Mouse (Mus musculus) hindbrain, embryonic 11.5 days (tissue): ENCODE data around the gene Wdr38. TPM values are rescaled to one million over a fixed set of nuclear protein-coding genes. Genes with fewer than 3 reads are reported as not detected.

Experiments
- ATAC-seq: fragments of 200-750 bp; cut with Nextera tagmentation; 2 replicates; pipeline ENCODE4 v1.8.0; 2017; ENCODE audit warnings: mild to moderate bottlenecking, moderate TSS enrichment, moderate library complexity; ENCODE audit not compliant: low FRiP score
- DNase-seq: peaks from one replicate; pipeline ENCODE4 v3.0.0-alpha.2; 2015; ENCODE audit warnings: low spot score
- H3K27ac ChIP-seq: fragments of 300-500 bp; sonication (generic); 2 replicates; pipeline ENCODE4 v1.5.1; 2014; ENCODE audit warnings: mild to moderate bottlenecking, low read depth, low read length
- H3K27me3 ChIP-seq: fragments of 300-500 bp; sonication (generic); 2 replicates; pipeline ENCODE4 v1.6.1; 2014; ENCODE audit warnings: mild to moderate bottlenecking, low read length, moderate library complexity, mixed read lengths; ENCODE audit not compliant: control insufficient read depth, insufficient read depth
- H3K36me3 ChIP-seq: fragments of 300-500 bp; sonication (generic); 2 replicates; pipeline ENCODE4 v1.6.1; 2014; ENCODE audit warnings: mild to moderate bottlenecking, low read length, moderate library complexity, mixed read lengths; ENCODE audit not compliant: control insufficient read depth, insufficient read depth
- H3K4me1 ChIP-seq: fragments of 300-500 bp; sonication (generic); replicated peaks from 2 replicates; pipeline ENCODE4 v1.6.1; 2014; ENCODE audit warnings: low read length, mixed read lengths; ENCODE audit not compliant: control insufficient read depth, insufficient read depth
- H3K4me2 ChIP-seq: fragments of 300-500 bp; sonication (generic); replicated peaks from 2 replicates; pipeline ENCODE4 v1.6.1; 2014; ENCODE audit warnings: mild to moderate bottlenecking, low read depth, low read length
- H3K4me3 ChIP-seq: fragments of 300-500 bp; sonication (generic); 2 replicates; pipeline ENCODE4 v1.5.1; 2014; ENCODE audit warnings: low read depth, low read length
- H3K9ac ChIP-seq: fragments of 300-500 bp; sonication (generic); 2 replicates; pipeline ENCODE4 v1.6.1; 2014; ENCODE audit warnings: low read depth, low read length
- H3K9me3 ChIP-seq: fragments of 300-500 bp; sonication (generic); 2 replicates; pipeline ENCODE4 v1.6.1; 2016; ENCODE audit warnings: low read length; ENCODE audit not compliant: control insufficient read depth
- WGBS: fragments of 180-500 bp; shearing (Covaris S2); extraction: QIAGEN DNeasy Blood & Tissue Kit; methylation state at CpG from one replicate; pipeline ENCODE4 v1.1.7; 2014; 5-methylcytosine and 5-hydroxymethylcytosine counted together
- polyA plus RNA-seq: library from polyadenylated mRNA; unstranded; fragments of >200 nt; fragmentation: Nextera tagmentation; extraction: Ambion mirVana; gene quantifications from 2 replicates; pipeline ENCODE4 v1.2.1, GENCODE M21; 2014

Gene Wdr38
- polyA plus RNA-seq, 1 experiment from 2014 or later, result 1.5 TPM

DNA sequence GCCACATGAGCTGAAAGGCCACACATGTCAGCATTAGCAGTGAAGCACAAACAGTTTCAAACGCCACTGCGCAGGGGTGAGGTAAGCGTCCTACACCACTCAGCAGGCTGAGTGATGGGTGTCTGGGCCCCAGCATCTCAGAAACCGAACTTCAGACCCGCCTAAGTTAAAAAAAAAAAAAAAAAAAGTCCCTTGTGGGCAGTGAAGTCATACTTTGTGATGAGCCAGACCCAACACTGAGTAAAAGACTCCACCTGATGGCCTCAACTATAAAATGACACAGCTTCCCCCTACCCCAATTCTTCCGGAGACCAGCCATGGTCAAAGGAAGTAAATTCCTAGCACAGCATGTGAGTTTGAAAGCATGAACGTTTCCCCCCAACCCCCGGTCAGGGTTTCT is 5.8 kb downstream of the Wdr38 start:
- H3K4me3 ChIP-seq, result peak overlapping the region; percentile 83; the same call in 1 of the 2 replicates

DNA sequence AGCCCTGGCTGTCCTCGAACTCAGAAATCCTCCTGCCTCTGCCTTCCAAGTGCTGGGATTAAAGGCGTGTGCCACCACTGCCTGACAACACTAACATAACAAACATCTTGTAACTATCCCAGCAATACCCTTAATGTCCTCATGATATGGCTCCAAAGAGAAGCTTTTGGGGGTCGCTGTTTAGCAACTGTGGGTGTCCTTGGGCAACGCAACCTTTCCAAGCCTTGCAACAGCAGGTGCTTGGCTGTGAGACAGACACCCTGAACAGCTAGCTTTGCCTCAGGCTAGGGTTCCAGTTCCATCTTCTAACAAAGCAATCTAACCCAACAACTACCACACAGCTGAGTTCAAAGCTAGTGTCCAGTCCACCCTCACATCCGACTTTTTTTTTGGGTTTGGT is 6.2 kb downstream of the Wdr38 start:
- no peak for ATAC-seq
- H3K4me2 ChIP-seq, result peak overlapping the region; percentile 91
- no peaks in the 10 kb centered on the region for H3K27me3 ChIP-seq
- 65% methylated on average over 5 of the region's 5 CpGs for WGBS
- H3K4me1 ChIP-seq, result peaks cover 10% of the 10 kb centered on the region
- peak overlapping the region; percentile 91 for H3K9ac ChIP-seq
- peaks cover 15% of the 10 kb centered on the region for H3K36me3 ChIP-seq
- H3K27ac ChIP-seq, result no peak overlapping the region
- no peaks in the 10 kb centered on the region for H3K9me3 ChIP-seq
- DNase-seq, result no peak
- H3K4me3 ChIP-seq, result peak overlapping the region; percentile 83

More for the DNA sequence above, 5.8 kb downstream of the Wdr38 start:
- 52% methylated on average over 8 of the region's 8 CpGs for WGBS
- Histone ChIP-seq H3K4me1 (peaks cover 10% of the 10 kb centered on the region), H3K27ac (no peak overlapping the region), H3K36me3 (peaks cover 15% of the 10 kb centered on the region), H3K9ac (no peak overlapping the region), H3K4me2 (peak overlapping the region; percentile 91), H3K9me3 (no peaks in the 10 kb centered on the region), H3K27me3 (no peaks in the 10 kb centered on the region)
- ATAC-seq, result no peak
- DNase-seq, result no peak

DNA sequence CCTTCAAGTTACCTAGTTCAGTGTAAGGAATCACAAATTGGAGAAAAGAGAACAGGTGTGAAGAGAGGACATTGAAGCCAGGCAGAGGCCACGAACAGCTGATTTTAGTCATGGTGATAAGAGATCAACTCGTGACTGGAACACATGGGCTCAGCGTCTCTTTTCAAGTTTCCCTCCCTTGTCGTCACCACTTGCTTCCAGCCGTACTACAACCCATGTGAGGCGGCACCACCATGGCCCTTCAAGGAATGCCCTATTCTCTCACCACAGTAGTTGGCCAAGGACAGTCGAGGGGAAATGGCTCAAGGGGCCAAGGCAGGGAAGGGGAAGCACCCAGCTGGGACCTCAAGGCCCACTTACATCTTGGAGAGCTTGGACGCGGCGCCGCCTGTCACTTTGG is 7.1 kb downstream of the Wdr38 start:
- Histone ChIP-seq H3K27me3 (no peaks in the 10 kb centered on the region), H3K4me2 (peak overlapping the region; percentile 91), H3K4me1 (peaks cover 13% of the 10 kb centered on the region), H3K36me3 (peaks cover 15% of the 10 kb centered on the region), H3K9ac (peak overlapping the region; percentile 91), H3K4me3 (peak overlapping the region; percentile 83), H3K9me3 (no peaks in the 10 kb centered on the region), H3K27ac (peak overlapping the region; percentile 73)
- ATAC-seq (peak; percentile 7; the same call in 1 of the 2 replicates), DNase-seq (peak; percentile 56)
- WGBS, result 0% methylated on average over 11 of the region's 11 CpGs

DNA sequence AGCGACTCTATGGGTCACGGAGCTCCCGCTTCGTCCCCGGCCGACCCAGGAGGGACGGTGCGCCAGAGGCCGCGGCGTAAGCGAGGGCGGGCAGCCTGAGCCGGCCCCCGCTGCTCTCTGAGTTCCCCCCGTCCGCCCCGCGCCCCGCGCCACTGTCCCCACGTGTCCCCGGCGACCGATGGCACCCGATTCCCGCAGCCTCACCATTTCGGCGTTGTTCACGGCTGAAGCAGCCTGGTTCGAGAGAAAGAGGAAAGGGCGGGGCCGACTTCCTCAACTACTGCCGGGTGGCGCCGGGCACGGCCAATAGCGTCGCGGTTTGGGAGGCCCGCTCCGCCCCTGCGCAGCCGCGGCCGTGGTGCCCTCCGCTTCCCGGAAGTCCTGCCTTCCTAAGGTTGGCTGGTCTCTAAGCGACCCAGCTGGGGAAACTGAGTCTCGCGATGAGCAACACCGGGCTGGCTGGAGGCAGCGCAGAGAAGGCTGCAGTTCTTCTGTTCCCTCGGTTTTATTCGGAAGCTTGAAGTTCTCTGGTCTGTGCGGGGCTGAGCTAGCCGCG is 7.7 kb downstream of the Wdr38 start, which contains the start of gene Arpc5l:
Gene Arpc5l, plus strand, starts transcription at position 469 of the 556 bp plus-strand sequence.
- WGBS, result under 1% methylated on average over 54 of the region's 58 CpGs
- Histone ChIP-seq H3K4me1 (peaks cover 13% of the 10 kb centered on the region), H3K4me3 (peak within 1 kb of the TSS; percentile 83), H3K9ac (peak within 1 kb of the TSS; percentile 91), H3K27ac (peak within 1 kb of the TSS; percentile 73), H3K9me3 (no peaks in the 10 kb centered on the region), H3K36me3 (peaks cover 15% of the 10 kb centered on the region), H3K27me3 (no peaks in the 10 kb centered on the region), H3K4me2 (peak within 1 kb of the TSS; percentile 91)
- peak; percentile 84 for ATAC-seq
- peak; percentile 93 for DNase-seq

DNA sequence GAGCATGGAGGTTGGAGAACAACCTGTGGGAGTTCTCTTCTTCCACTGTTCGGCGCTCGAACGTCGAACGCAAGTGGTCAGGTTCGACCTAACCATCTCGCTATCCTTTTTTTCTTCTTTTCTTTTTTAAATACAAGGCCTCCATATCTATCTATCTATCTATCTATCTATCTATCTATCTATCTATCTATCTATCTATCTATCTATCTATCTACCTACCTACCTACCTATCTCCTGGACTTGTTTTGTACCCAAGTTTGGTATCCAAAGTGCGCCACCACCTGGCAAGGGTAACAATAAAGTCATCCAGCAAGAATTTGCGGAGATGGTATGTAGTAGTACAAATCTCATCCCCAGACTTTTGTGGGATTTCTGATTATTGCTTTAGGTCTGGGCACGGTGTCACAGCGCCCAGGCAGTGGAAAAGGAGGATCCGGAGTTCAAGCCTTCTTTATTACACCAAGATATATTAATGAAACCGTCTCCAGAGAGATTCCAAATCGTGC is 8.4 kb downstream of the Wdr38 start, which contains the start of gene Rpl35:
Gene Rpl35, minus strand, starts transcription at position 51 of the 506 bp plus-strand sequence.
- H3K4me3 ChIP-seq, result peak within 1 kb of the TSS; percentile 83
- peak within 1 kb of the TSS; percentile 73 for H3K27ac ChIP-seq
- 11% methylated on average over 15 of the region's 15 CpGs for WGBS
- H3K4me2 ChIP-seq, result peak within 1 kb of the TSS; percentile 91
- peaks cover 13% of the 10 kb centered on the region for H3K4me1 ChIP-seq
- H3K9me3 ChIP-seq, result no peaks in the 10 kb centered on the region
- H3K9ac ChIP-seq, result peak within 1 kb of the TSS; percentile 91
- peaks cover 15% of the 10 kb centered on the region for H3K36me3 ChIP-seq
- no peaks in the 10 kb centered on the region for H3K27me3 ChIP-seq
- DNase-seq (peak; percentile 49), ATAC-seq (no peak)

DNA sequence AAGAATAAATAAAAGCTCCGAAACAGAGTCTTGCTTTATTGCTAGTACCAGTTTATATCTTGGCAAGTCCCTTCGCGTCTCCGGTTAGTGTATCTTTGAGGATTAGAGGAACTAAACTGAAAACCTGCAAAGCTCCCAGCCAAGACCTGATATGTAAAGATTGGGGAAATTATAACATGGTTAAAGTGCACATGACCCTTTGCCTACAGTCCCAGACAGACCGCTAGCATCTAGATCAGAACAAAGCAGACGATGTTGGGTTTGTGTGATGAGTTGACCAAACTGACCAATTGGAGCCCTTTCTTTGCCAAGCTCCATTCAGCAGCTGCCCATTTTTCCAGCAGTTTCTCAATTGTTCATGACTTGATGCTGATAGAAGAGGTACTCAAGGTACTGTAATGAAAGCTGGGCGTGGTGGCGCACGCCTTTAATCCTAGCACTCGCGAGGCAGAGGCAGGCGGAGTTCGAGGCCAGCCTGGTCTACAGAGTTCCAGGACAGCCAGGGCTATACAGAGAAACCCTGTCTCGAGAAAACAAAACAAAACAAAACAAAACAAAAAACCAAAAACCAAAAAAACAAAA is 9.0 kb downstream of the Wdr38 start:
- no peak overlapping the region for H3K27ac ChIP-seq
- peaks cover 10% of the 10 kb centered on the region for H3K36me3 ChIP-seq
- 0 out of 2 replicates have a peak overlapping the region, but pooled peaks have one; percentile 91 for H3K4me2 ChIP-seq
- ATAC-seq, result no peak
- peak overlapping the region; percentile 83 for H3K4me3 ChIP-seq
- WGBS, result 92% methylated on average over 14 of the region's 14 CpGs
- peaks cover 13% of the 10 kb centered on the region for H3K4me1 ChIP-seq
- no peak overlapping the region for H3K9ac ChIP-seq
- H3K27me3 ChIP-seq, result no peaks in the 10 kb centered on the region
- no peak for DNase-seq
- no peaks in the 10 kb centered on the region for H3K9me3 ChIP-seq

DNA sequence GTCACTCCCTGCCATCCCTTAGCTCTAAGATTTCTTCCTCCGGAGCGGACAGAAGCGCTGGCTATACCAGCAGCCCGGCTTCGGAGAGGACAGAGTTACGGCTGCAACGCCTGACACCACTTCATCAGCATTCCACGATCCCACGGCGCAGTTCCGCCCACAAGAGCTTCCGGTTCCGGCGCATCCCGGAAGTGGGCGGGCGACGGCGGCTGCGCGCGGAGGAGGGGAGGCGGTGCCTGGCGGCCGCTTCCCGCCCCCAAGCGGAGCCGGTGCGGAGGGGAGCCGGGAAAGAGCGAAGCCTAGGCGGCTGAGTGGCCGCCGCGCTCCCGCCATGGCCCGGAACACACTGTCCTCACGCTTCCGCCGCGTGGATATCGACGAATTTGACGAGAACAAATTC is 10.6 kb downstream of the Wdr38 start:
- H3K27ac ChIP-seq, result peak overlapping the region; percentile 82

DNA sequence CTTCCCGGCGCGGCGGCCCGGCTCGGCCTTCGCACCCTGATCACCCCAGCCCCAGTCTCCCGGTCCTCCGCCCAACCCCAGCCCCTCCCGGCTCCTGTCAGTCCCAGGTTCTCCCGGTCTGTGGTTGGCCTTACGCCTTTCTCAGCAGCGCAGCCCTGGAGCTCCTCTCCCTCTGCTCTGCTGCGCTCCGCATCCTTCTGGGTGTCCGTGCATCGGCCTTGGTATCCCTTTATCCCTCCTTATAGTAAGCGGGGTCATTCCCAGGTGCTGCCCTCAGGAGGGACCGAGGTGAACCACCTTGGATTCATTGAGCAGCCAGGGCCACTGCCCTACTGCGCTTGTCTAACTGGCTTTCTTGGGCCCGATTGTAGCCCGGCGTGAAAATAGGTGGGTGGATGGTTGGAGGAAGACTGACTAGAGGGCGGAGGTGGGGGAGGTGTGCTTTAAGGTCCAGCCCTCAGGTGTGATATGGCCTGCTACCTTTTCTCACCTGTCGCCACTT is 11.1 kb downstream of the Wdr38 start:
- DNase-seq (no peak), ATAC-seq (peak; percentile 63)
- Histone ChIP-seq H3K4me2 (peak overlapping the region; percentile 88), H3K4me3 (peak overlapping the region; percentile 61), H3K27ac (peak overlapping the region; percentile 82), H3K4me1 (peaks cover 13% of the 10 kb centered on the region), H3K9ac (peak overlapping the region; percentile 76), H3K27me3 (no peaks in the 10 kb centered on the region), H3K9me3 (no peaks in the 10 kb centered on the region), H3K36me3 (peaks cover 2% of the 10 kb centered on the region; the same call in 1 of the 2 replicates)
- under 1% methylated on average over 20 of the region's 25 CpGs for WGBS

More for the DNA sequence above, 10.6 kb downstream of the Wdr38 start:
- DNase-seq (peak; percentile 96), ATAC-seq (peak; percentile 87)
- Histone ChIP-seq H3K36me3 (peaks cover 3% of the 10 kb centered on the region), H3K4me1 (peaks cover 13% of the 10 kb centered on the region), H3K4me2 (peak overlapping the region; percentile 88), H3K27me3 (no peaks in the 10 kb centered on the region), H3K9ac (peak overlapping the region; percentile 76), H3K4me3 (peak overlapping the region; percentile 61), H3K9me3 (no peaks in the 10 kb centered on the region)
- 0% methylated on average over 40 of the region's 44 CpGs for WGBS
